Mouse (Mus musculus) thymus, postnatal 14 days (tissue): ENCODE results near the gene Aanat.
"Not testable (repeated sequence)": the region's sequence is repeated elsewhere in the genome, so short reads cannot be mapped to it uniquely, and the experiment has no call there.

Experiments
- DNase-seq: peaks from one replicate; pipeline ENCODE4 v3.0.0; 2021

Gene Aanat

GRCm38 (mm10) chr11:116575396-116575795 lies 10.8 kb upstream of the Aanat start:
- DNase-seq, result no peak

- DNase-seq, result no peak
Observed at GRCm38 (mm10) chr11:116579280-116579679, 7.0 kb upstream of the Aanat start.

DNA sequence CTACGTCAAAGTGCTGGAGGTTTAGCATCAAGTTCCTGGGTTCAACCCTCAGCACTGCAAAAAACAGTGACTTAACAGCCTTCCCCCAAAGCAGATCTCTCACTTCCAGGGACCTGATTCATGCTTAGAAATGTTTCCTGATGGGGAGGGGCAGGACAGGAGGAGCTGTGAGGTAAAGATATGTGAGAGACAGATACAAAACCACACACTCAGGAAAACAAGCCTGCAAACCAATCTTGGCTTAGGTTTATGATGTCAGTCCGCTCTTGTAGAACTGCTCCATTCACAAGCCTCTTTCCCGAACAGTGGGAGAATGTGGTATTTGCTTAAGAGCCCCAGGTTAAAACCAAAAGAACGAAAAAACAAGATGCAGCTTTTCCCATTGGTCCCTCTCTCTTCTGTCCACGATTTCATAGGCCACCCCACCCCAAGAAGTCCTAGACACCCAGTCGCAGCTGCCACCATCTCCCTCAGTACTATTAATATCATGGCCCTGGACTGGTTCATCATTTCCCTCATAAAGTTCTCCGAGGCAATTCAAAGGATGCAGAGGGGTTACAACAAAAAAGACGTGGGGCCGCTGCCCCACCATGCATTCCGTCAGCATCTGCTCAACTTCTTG lies 6.1 kb upstream of the Aanat start:
- no peak for DNase-seq

DNA sequence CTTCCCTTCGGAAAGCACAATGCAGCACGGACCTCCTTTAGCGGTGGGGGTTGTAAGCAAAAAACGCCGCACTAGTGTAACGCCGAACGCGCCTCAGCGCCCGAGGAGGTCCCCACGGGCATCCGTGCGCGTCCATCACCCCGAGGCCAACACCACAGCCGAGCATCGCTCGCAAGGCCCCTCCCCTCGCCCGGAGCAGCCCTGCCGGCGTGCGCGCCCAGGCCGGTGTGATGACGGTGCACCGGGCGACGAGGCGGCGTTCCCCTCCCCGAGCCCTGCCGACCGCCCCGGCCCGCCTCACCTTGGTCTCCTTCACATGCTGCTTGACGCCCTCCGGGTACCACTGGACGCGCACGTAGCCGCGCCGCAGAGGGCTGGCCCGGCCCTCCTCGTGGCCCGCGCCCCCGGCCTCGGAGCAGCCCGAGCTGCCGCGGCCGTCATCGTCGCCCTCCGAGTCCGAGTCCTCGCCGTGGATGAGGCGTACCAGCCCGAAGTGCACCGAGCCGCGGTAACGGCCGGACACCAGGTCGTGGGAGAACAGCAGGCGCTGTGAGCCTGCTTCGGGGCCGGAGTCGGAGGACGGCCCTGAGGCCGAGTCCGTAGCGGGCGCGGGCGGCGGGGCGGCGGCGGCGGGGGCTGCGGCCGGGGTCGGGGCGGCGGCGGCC lies 5.4 kb upstream of the Aanat start:
- peak; percentile 68 for DNase-seq

DNA sequence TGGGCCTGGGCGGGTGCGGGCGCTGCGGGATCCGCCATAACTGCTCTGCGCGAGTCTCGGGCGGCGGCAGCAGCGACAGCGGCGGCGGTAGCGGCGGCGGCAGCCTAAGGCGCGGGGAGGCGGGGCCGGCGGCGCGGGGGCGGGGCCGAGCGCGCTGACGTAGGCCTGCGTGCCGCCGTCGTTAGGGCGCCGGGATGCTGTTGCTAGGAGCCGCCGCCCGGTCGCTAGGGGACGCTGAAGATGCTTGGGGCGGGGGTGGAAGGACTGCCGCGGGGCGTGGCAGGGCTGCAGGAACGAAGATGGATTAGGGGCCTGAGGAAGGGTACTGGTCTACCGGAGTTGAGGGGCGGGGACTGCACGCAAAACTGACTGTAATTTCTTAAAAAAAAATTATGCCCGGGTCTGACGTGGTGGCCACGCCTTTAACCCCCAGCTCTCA lies 4.8 kb upstream of the Aanat start, which contains the start of gene Ube2o:
Gene Ube2o, minus strand, starts transcription at position 72 of the 439 bp plus-strand sequence.
- peak; percentile 93 for DNase-seq

DNA sequence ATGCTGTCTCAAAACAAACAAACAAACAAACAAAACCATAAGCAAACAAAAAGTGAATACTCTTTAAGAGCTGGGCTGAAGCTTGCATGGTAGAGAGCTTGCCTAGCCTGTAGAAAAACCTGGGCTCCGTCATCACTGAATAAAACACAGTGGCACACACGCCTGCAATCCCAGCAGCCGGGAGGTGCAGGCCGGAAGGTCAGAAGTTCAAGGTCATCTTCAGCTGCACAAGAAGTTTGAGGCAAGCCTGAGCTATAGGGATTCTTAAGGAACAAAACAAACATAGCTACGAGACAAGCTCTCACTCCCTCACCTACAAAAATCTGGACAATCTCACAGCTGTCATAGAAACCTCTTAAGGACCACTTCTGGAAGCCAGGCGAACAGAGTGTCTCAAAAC lies 550 bp upstream of the Aanat start:
- DNase-seq, result no peak

DNA sequence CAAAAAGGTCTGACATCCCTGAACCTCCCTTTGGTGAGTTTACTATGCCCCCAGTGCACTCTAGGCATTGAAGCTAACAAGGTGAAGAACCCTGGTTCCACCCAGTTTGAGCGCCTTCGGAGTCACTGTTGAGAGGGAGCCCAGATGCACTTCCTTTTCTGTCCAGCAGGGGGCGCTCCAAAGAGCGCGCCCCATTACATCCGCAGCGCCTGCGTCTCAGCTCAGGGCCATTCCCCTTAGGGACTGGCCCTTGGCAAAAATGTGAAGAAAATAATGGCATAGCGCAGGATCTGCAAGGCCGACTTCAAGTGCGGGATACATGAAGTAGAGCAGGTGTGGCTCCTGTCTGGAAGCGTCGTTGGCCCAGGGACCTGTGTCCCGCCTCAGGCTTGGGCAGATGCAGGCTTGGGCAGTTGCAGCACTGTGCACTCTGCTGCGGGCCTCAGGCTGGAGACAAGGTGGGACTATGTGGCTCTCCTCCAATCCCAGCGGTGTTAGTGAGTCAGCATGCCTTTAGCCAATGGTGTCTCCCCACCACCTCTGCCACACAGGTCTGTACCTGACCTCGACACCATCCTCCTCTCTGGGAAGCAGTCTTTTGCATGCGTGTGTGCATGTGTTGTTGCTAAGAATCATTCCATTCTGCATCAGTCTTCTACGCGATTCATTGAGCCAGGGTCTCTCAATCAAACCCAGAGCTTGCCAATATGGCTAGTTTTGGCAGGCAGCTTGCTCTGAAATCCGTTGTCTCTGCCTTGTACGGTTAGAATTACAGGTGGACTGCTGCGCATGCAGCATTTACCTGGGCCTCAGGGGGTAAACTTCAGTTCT lies 784 bp downstream of the Aanat start:
- DNase-seq, result peak; percentile 79

- DNase-seq, result no peak
Observed at GRCm38 (mm10) chr11:116589020-116589531, 2.8 kb downstream of the Aanat start.

- DNase-seq, result peak; percentile 55
Observed at GRCm38 (mm10) chr11:116589574-116589973, 3.3 kb downstream of the Aanat start.

- DNase-seq, result no peak
Observed at GRCm38 (mm10) chr11:116591621-116592020, 5.4 kb downstream of the Aanat start.

DNA sequence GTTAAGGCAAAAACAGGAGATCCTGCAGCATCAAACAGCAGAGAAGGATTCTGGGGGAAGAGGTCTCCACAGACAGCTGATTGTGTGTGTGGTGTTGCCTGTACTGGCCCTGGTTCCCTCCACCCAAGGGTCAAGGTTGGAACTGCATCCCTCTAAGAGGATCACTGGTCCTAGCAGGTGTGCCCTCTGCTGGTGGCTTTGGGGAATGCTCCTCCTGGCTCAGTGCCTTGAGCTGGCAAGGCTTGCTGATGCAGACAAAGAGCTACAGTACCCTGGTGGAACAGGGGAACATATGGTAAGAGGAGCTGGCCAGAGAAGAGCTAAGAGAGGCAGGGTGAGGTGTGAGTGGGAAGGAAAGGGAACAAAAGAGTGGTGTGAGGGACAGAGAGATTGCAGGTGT lies 6.2 kb downstream of the Aanat start:
- peak; percentile 90 for DNase-seq

DNA sequence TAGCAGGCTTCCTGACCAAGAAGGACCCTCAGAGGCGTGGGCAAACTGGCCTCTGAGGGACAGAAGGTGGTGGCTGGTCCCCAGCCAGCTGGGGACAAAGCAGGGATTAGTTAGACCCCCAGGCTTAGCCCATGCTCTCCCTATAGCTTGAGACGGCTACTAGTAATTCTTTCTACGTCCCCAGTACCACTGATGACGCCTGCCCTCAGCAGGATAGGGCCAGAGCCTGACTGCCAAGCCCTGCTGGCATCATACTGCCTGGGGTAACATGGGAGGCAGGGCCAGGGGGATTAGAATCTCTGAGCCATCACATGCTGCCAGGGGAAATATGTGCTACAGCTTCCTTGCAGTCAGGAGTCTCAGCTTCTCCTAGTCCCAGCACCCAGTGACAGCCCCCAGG lies 7.1 kb downstream of the Aanat start:
- DNase-seq, result no peak

DNA sequence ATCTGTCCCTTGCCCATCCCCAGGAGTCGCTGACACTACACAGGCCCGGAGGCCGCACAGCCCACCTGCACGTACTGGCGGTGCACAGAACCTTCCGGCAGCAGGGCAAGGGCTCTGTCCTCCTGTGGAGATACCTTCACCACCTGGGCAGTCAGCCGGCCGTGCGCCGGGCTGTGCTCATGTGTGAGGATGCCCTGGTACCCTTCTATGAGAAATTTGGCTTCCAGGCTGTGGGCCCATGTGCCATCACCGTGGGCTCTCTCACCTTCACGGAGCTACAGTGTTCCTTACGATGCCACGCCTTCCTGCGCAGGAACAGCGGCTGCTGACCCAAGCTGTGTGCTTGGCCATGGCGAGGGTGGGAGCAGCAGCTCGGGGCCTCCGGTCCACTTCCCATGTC lies 10.5 kb downstream of the Aanat start:
- no peak for DNase-seq

DNA sequence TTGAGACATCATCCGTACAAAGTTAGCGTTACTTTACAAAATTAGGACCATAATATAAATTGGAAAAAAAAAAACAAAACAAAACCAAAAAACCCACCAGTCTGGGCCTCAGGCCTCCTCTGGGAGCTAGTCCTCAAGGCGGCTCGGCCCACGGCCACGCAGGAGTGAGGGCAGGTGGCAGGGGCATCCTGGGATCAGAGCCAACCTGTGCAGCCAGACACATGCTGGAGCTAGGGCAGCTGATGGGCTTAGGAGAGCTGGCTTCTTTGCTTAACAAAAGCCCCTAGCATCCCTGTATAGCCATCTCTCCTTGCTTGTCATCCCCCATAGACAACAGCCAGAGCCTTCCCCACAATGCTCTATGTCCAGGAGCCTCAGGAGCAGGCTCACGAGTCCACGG lies 12.0 kb downstream of the Aanat start:
- no peak for DNase-seq

DNA sequence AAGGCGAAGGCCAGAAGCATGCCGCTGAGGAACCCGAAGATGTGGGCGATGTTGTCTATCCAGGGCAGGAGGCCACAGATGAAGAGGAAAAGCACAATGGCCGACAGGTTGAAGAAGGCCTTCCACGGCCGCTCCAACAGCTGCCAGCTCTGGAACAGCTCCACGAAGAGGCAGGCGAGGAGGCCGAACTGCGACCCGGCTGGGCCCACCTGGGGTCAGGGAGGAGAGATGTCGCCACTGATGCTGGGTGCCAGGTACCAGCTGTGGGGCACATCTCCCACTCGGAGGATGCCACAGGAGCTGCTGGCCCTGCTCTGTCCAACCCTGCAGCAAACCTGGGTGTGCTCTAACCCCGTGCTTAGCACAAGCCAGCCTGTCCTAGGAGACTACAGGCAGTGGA lies 13.0 kb downstream of the Aanat start:
- DNase-seq, result no peak

DNA sequence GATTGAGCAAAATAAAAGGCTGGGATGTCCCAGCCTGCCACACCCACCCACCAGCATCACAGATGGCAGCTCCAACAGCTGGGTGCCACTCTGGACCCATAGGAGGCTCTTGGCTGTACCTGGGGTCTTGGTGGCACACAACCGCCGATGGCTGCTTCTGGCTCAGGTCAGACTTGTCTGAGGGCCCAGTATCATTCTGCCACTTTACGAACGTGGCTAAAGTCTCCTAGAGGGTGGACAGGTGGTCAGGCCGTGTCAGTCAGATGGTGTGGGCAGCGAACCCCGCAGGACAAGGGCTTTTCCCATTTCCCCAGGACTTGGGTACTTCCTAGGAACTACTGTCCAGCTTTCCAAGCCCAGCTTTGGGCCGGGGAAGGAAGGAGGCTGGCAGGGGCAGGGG lies 14.9 kb downstream of the Aanat start:
- DNase-seq, result no peak

DNA sequence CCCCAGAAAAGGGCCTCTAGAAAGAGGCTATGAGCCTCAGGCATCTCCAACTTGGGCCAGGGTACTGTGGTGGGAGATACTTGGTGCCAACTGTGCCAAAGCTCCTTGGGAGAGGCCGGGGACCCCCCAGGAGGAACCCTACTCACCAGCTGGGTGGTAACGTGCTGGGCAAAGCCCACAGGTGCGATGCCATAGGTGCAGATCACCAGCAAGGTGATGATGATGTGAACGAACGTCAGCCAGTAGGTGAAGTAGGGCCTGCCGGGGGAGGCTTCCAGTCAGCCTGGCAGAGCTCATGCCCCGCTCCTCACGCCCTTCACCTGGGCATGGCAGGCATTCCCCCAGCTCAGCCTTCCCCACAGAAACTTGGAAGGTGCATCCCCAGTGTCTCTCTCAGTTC lies 15.8 kb downstream of the Aanat start:
- DNase-seq, result no peak

DNA sequence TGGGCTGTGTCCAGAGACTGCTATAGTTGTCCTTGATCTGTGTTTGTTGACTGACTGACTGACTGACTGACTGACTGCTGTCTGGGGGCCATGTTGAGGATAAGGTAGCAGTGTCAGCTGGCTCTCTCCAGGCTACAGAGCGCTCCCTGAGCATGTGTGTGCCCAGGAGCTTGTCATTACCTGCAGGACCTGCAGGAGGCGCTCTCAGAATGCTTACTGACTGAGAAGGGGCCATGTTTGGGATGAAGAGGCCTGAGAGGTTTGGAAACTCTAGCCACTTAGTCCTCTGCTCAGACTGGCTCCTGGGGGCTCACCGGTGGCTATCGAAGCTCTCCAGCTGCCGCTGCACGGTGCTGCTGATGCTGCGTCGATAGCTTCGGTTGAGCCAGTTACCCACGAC lies 17.1 kb downstream of the Aanat start:
- DNase-seq, result no peak

- DNase-seq, result no peak
Observed at GRCm38 (mm10) chr11:116604097-116604496, 17.9 kb downstream of the Aanat start.

GRCm38 (mm10) chr11:116607717-116608116 lies 21.5 kb downstream of the Aanat start:
- DNase-seq, result peak; percentile 38

DNA sequence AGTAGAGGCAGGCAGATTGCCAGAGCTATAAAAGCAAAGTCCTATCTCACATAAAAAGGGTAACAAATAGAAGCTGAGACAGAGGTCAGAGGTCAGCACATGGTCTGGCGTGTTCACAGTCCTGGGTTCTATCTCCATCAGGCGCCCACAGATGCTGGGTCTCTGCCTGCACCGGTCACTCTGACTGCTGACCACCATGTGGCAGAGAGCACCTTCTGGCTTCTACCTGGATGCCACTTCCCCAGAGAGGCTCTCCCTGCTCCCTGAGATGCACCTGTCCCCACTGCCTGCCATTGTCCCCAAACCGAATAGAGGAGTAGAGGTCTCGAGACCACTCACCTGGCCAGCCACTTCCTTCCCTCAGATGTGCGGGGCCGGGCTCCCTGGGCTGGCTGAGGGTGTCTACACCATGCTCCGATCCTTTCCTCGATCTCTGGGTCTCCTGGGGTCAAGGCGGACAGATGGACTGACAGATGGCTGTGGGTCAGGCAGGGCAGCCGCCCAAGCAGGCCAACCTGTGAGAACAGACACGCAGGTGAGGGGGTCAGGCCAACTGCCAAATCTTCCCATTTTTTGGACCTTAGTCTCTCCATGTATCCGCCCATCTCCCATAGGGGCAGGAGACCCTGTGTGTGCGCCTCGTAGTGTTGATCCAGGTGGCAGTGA lies 23.9 kb downstream of the Aanat start:
- no peak for DNase-seq

GRCm38 (mm10) chr11:116611168-116611567 lies 24.9 kb downstream of the Aanat start:
- not testable (repeated sequence) for DNase-seq

DNA sequence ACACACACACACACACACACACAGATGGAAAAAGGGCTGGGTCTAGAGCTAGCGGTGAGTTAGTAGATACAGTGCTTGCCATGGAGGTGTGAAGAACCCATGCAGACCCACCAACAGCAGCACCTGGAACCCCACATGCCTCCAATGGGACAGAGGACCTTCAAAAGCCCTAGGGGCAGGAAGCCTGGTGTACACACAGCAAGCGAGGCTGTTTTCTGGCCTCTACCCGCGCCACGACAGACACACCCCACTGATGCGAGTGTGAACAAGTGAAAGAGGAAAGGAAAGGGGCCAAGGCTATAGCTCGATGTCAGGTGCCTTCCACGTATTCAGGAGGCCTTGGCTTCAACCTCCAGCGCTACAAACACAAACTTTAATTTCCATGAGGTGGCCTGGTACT lies 25.7 kb downstream of the Aanat start:
- DNase-seq, result no peak
